Mouse (Mus musculus) liver, embryonic 12.5 days (tissue): Measurements from ENCODE around the gene Rad51b. TPM values are rescaled to one million over a fixed set of nuclear protein-coding genes. Genes with fewer than 3 reads are reported as not detected.

Experiments used
- ATAC-seq: fragments of 200-750 bp; cut with Nextera tagmentation; 2 replicates; pipeline ENCODE4 v1.8.0; 2017; ENCODE audit warnings: moderate number of reproducible peaks, mild to moderate bottlenecking, moderate library complexity
- H3K27ac ChIP-seq: fragments of 300-500 bp; sonication (generic); 2 replicates; pipeline ENCODE4 v1.5.1; 2016; ENCODE audit warnings: mild to moderate bottlenecking
- H3K27me3 ChIP-seq: fragments of 300-500 bp; sonication (generic); replicated peaks from 2 replicates; pipeline ENCODE4 v1.6.1; 2016; ENCODE audit warnings: mild to moderate bottlenecking, moderate library complexity
- H3K36me3 ChIP-seq: fragments of 300-500 bp; sonication (generic); 2 replicates; pipeline ENCODE4 v1.6.1; 2016; ENCODE audit warnings: mild to moderate bottlenecking, moderate library complexity
- H3K4me1 ChIP-seq: fragments of 300-500 bp; sonication (generic); 2 replicates; pipeline ENCODE4 v1.6.1; 2016
- H3K4me2 ChIP-seq: fragments of 300-500 bp; sonication (generic); 2 replicates; pipeline ENCODE4 v1.6.1; 2016; ENCODE audit warnings: mild to moderate bottlenecking, moderate library complexity
- H3K4me3 ChIP-seq: fragments of 300-500 bp; sonication (generic); 2 replicates; pipeline ENCODE4 v1.5.1; 2016; ENCODE audit warnings: mild to moderate bottlenecking, moderate library complexity
- H3K9ac ChIP-seq: fragments of 300-500 bp; sonication (generic); 2 replicates; pipeline ENCODE4 v1.6.1; 2016; ENCODE audit warnings: mild to moderate bottlenecking, moderate library complexity
- H3K9me3 ChIP-seq: fragments of 300-500 bp; sonication (generic); replicated peaks from 2 replicates; pipeline ENCODE4 v1.6.1; 2016; ENCODE audit warnings: mild to moderate bottlenecking, moderate library complexity
- WGBS: fragments of 180-500 bp; shearing (Covaris S2); methylation state at CpG from one replicate; pipeline ENCODE4 v1.1.7; 2016; ENCODE audit not compliant: insufficient replicate concordance; 5-methylcytosine and 5-hydroxymethylcytosine counted together
- polyA plus RNA-seq: library from polyadenylated mRNA; unstranded; fragments of >200 nt; fragmentation: Nextera tagmentation; extraction: Ambion mirVana; gene quantifications from 2 replicates; pipeline ENCODE4 v1.2.1, GENCODE M21; 2016

The Rad51b gene
- polyA plus RNA-seq, 1 experiment from 2014 or later: 7.5 TPM

DNA sequence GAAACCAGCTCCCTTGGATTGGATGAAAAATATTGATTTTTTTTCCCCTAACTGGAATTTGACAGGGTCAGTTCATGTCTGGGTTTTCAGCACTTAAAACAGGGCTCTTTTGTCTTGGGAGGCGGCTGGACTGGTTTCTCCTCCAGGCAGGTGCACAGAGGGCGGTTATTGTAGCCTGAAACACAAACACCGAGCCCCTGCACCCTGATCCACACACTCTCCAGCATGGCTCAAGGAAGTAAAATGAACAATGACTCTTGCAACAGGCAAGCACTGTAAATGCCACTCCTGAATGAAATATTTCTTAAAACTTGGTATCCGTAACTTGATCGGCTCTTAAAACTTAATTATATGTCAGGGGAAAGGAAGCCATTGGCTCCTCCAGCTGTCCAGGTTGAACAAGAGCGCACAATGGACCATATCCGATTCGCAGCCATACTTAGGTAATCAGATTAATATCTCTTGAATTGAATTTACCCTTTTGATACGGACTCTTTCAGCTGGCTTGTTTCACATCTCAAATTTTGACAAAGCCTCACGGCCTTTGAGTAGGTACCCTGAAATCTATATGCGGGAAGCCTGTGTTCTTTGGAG is 377.9 kb downstream of the Rad51b start:
- no peak for ATAC-seq
- WGBS: 84% methylated on average over 11 of the region's 11 CpGs
- peaks cover 23% of the 10 kb centered on the region for H3K4me1 ChIP-seq
- no peak overlapping the region for H3K9ac ChIP-seq
- no peak overlapping the region for H3K4me3 ChIP-seq
- no peaks in the 10 kb centered on the region for H3K27me3 ChIP-seq
- no peak overlapping the region for H3K27ac ChIP-seq
- H3K9me3 ChIP-seq: no peaks in the 10 kb centered on the region
- no peaks in the 10 kb centered on the region for H3K36me3 ChIP-seq
- H3K4me2 ChIP-seq: no peak overlapping the region

DNA sequence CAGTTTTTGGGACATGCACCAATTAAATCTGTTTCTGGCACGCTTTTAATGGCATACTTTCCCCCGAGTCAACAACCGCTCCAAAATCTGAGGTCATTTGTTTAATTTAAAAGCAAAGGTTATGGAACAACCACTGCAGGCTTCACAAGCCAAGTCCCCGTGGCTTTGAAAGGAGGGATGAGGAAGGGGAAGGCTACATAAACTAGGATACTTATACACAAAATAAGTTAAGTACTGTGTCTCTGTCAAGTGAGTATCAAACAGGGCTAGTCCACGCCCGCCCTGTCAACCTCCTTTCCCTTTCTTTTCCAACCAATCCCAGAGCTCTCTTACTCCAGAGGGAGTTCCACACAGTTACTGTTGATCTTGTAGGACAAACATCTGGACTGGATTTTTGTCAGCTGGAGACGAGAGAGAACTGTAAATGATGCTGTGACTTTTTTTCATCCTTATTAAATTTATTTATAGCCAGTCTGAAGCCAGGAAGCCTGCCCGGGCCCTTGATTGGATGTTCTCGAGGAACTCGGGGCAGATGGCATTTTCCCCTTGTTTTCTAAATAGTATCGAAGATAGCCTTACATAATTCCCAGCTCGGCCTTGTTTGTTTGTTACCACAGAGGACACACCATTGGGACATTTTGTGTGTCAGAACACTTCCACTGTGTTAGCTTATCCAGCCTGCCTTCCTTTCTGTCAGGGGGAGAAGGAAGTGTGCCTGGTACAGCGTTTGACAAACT is 378.5 kb downstream of the Rad51b start:
- 69% methylated on average over 13 of the region's 13 CpGs for WGBS
- Histone ChIP-seq H3K36me3 (no peaks in the 10 kb centered on the region), H3K4me3 (no peak overlapping the region), H3K4me2 (no peak overlapping the region), H3K27ac (no peak overlapping the region), H3K4me1 (peaks cover 23% of the 10 kb centered on the region), H3K9me3 (no peaks in the 10 kb centered on the region), H3K9ac (no peak overlapping the region), H3K27me3 (no peaks in the 10 kb centered on the region)
- no peak for ATAC-seq

DNA sequence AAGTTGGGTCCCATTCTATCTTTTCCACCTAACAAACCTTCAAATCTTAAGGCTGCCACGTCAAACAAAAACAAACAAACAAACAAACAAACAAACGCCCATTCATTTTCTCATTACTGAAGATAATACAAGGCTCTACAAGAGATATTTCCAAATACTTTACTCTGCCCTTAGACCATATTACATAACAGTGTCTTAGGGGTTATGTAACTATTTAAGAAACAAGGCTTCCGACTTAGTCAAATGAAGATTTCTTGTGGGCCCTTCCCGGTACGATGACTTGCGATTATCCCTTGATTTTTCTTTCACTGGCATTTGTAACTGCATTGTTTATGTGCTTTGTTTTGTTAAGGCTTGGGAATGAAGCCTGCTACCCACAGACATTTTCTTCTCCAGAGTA is 379.2 kb downstream of the Rad51b start:
- H3K27ac ChIP-seq: no peak overlapping the region
- H3K36me3 ChIP-seq: no peaks in the 10 kb centered on the region
- H3K27me3 ChIP-seq: no peaks in the 10 kb centered on the region
- WGBS: 76% methylated on average over 6 of the region's 6 CpGs
- no peak for ATAC-seq
- no peak overlapping the region for H3K4me3 ChIP-seq
- H3K4me2 ChIP-seq: no peak overlapping the region
- H3K4me1 ChIP-seq: peaks cover 23% of the 10 kb centered on the region
- no peaks in the 10 kb centered on the region for H3K9me3 ChIP-seq
- H3K9ac ChIP-seq: no peak overlapping the region

DNA sequence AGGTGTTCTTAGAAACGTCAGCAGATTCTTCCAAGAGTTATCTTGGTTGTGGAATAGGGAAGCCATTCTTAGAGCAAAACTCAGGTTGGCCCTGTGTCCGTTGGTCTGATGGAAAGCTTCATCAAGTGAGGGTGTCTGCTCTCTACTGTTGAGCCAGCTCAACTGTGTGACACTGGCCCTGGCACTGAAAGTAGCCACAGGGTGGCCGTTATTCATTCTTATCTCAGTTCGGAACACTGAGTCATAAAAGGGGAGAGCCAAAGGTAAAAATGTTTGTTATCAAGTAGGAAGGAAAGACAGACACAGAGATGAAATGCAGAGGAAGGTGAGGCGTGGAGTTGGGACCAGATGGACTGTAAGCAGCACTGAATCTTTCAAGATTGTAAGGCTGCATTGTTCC is 379.8 kb downstream of the Rad51b start:
- Histone ChIP-seq H3K27ac (no peak overlapping the region), H3K4me2 (no peak overlapping the region), H3K27me3 (no peaks in the 10 kb centered on the region), H3K4me3 (no peak overlapping the region), H3K4me1 (peaks cover 23% of the 10 kb centered on the region), H3K9me3 (no peaks in the 10 kb centered on the region), H3K36me3 (no peaks in the 10 kb centered on the region), H3K9ac (no peak overlapping the region)
- WGBS: 49% methylated on average over 5 of the region's 5 CpGs
- ATAC-seq: no peak

DNA sequence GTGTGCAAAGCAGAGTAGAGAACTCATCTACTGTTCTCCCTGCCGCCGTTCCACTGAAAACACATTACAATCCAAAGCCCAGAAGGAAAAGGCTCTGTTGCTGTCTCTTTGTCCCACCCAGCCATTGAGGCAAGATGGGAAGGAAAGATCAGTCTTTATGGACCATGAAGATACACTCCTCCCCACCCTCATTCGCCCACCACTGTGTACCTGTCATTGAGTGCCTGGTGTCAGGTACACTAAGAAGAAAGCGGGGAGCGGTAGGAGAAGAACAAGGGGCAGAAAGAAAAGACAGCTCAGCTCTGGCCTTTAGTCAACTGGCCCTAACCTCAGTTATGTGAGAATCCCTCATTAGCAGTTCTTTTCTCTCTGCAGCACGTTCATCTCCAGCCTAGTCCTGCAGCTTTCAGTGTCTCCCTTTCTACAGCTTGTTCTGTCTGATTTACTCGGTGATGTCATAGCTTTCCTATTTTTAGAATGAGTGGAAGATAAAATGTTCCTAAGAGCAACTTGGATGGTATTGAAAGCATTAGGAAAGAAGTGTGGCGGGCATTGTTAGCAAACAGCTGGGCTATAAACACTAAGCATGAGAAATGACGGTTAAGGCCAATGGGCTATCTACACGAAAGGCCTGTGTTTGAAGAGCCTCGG is 382.3 kb downstream of the Rad51b start:
- H3K27me3 ChIP-seq: no peaks in the 10 kb centered on the region
- H3K9me3 ChIP-seq: no peaks in the 10 kb centered on the region
- no peaks in the 10 kb centered on the region for H3K36me3 ChIP-seq
- H3K27ac ChIP-seq: no peak overlapping the region
- H3K4me3 ChIP-seq: no peak overlapping the region
- H3K4me2 ChIP-seq: no peak overlapping the region
- ATAC-seq: no peak
- peaks cover 23% of the 10 kb centered on the region for H3K4me1 ChIP-seq
- WGBS: 75% methylated on average over 11 of the region's 11 CpGs
- H3K9ac ChIP-seq: no peak overlapping the region

DNA sequence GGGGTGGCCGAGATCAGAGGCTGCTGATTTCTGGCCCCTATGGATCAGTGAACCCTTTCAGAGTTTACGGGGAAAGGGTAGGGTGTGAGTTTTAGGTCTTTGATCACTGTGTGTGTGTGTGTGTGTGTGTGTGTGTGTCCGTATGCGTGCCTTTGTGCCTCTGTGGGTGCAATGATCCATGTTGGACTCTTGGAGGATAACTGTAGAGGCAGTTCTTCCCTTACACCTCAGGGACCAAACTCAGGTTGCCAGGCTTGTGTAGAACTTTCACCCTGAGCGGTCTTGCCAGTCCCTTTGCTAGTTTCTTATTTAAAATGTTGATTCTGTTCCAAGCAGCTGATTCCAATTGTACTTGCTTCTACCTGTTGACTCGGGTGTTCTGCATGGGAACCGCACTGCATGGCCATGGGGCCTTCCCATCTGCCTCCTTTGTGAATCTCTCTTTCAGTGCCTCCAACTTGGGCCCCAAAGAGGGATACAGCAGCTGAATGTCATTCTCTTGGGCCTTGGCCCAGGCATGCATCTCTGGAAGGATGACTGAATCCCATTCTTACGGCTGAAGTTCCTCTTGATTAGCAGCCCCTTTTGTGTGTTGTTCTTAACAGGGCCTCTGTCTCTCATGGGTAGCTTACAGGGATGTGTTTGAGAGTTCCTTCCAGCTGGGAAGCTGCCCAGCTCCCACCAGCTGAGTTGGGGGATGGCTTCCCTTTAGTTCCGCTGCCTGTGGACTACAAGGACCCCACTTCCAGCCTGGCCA is 383.0 kb downstream of the Rad51b start:
- peaks cover 18% of the 10 kb centered on the region for H3K4me1 ChIP-seq
- no peak for ATAC-seq
- WGBS: 78% methylated on average over 9 of the region's 9 CpGs
- H3K4me2 ChIP-seq: no peak overlapping the region
- no peak overlapping the region for H3K9ac ChIP-seq
- H3K9me3 ChIP-seq: no peaks in the 10 kb centered on the region
- H3K4me3 ChIP-seq: no peak overlapping the region
- H3K27me3 ChIP-seq: no peaks in the 10 kb centered on the region
- no peak overlapping the region for H3K27ac ChIP-seq
- no peaks in the 10 kb centered on the region for H3K36me3 ChIP-seq

DNA sequence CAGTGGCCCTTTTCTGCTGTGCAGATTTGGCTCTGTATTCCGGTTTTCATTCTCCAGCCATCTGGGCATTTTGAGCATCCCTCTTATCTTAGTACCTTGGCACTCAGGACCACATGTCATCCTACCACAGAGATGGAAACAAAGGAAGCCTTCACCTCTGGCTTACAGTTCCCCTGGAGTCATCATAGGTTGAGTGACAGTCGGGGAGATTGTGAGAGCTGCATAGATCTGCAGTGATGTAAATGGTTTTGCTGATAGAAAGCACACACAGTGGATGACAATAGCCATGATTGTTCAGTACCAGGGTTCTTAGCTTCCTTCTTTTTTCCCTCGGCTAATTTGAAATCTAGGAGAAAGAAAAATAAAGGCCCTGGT is 383.6 kb downstream of the Rad51b start:
- H3K4me2 ChIP-seq: no peak overlapping the region
- ATAC-seq: no peak
- H3K4me1 ChIP-seq: peaks cover 12% of the 10 kb centered on the region
- no peaks in the 10 kb centered on the region for H3K36me3 ChIP-seq
- H3K9me3 ChIP-seq: no peaks in the 10 kb centered on the region
- no peak overlapping the region for H3K27ac ChIP-seq
- no peaks in the 10 kb centered on the region for H3K27me3 ChIP-seq
- no peak overlapping the region for H3K4me3 ChIP-seq
- 64% methylated on average over 3 of the region's 3 CpGs for WGBS
- no peak overlapping the region for H3K9ac ChIP-seq

DNA sequence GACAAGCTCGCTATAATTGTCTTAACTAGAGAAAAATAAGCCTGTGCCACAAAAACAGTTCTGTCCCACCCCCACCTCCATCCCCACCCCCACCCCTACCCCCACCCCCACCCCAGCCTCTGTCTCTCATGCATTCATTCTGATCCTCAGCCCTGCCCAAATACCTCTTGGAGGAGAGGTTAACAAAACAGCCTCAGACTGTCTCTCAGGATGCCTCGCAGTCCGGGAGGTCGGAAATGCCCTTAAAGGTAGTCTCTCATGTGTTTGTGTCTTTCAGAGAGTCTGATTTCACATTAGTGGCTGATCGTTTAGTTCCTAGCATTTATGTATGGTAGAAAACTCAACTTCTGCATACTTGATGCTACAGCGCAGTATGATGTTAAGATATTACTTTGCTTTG is 384.5 kb downstream of the Rad51b start:
- Histone ChIP-seq H3K4me3 (no peak overlapping the region), H3K4me1 (peaks cover 6% of the 10 kb centered on the region), H3K27ac (no peak overlapping the region), H3K9me3 (no peaks in the 10 kb centered on the region), H3K36me3 (no peaks in the 10 kb centered on the region), H3K27me3 (no peaks in the 10 kb centered on the region), H3K9ac (no peak overlapping the region), H3K4me2 (no peak overlapping the region)
- 80% methylated on average over 6 of the region's 6 CpGs for WGBS
- no peak for ATAC-seq

DNA sequence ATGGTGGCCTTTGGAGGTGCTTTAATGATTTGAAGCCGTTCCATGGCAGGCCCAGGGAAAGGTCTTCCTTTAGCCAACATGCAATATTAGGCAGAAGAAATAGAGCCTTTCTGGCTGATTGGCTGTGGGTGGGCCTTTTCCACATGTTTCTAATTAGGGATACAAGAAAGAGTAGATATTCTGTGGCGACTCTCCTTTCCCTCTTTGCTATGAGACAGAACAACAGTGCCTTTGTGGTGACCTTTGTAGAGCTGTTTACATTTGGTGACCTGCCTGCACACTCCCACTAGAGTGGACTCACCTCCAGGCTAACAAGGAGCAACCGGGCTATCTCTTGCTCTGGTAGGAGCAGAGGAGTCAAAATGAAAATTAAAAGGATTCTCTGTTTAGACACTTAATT is 386.3 kb downstream of the Rad51b start:
- no peaks in the 10 kb centered on the region for H3K27me3 ChIP-seq
- 62% methylated on average over 3 of the region's 3 CpGs for WGBS
- H3K9me3 ChIP-seq: no peaks in the 10 kb centered on the region
- no peak for ATAC-seq
- no peak overlapping the region for H3K4me2 ChIP-seq
- H3K4me1 ChIP-seq: peaks cover 6% of the 10 kb centered on the region
- H3K9ac ChIP-seq: no peak overlapping the region
- no peaks in the 10 kb centered on the region for H3K36me3 ChIP-seq
- H3K27ac ChIP-seq: no peak overlapping the region
- H3K4me3 ChIP-seq: no peak overlapping the region

DNA sequence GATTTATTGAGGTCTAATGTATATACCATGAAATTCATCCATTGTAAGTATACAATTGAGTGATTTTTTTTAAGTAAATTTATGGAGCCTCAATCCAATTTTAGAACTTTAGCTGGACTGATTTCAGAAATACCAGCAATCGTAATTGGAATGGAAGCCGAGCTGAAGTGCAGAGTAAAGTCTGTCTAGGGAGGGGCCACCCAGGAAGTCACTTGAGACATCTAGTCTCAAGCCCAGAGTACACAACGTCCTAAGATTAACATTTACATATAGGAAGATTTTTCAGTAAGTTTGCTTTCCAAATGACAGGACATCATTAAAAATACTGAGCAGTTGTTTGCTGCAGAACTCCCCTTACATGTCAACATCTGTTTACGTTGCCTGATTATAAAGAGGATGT is 386.7 kb downstream of the Rad51b start:
- 59% methylated on average over 4 of the region's 4 CpGs for WGBS
- no peak for ATAC-seq
- Histone ChIP-seq H3K27ac (no peak overlapping the region), H3K4me1 (peaks cover 7% of the 10 kb centered on the region), H3K36me3 (no peaks in the 10 kb centered on the region), H3K27me3 (no peaks in the 10 kb centered on the region), H3K4me2 (no peak overlapping the region), H3K4me3 (no peak overlapping the region), H3K9me3 (no peaks in the 10 kb centered on the region), H3K9ac (no peak overlapping the region)

DNA sequence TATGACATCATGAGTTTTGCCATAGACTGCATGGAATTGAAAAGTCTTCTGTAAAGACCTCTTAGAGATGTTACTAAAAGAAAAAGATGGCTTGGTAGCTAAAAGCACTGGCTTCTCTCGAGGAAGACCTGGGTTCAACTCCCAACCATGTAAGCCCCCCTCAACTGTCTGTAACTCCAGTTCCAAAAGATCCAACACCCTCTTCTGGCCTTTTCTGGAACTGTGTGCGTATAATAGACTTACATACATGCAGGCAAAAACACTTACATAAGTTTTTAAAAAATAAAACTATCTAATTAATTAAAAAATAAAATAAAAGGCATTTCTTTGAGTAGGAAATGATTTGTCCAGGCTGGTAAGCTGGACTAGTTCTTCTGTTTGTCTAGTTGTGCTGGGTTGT is 387.3 kb downstream of the Rad51b start:
- ATAC-seq: no peak

More for the DNA sequence above, 387.3 kb downstream of the Rad51b start:
- H3K27ac ChIP-seq: no peak overlapping the region
- H3K4me3 ChIP-seq: no peak overlapping the region
- H3K9me3 ChIP-seq: no peaks in the 10 kb centered on the region
- 67% methylated on average over 2 of the region's 2 CpGs for WGBS
- H3K36me3 ChIP-seq: no peaks in the 10 kb centered on the region
- peaks cover 7% of the 10 kb centered on the region for H3K4me1 ChIP-seq
- H3K27me3 ChIP-seq: no peaks in the 10 kb centered on the region
- H3K4me2 ChIP-seq: no peak overlapping the region
- H3K9ac ChIP-seq: no peak overlapping the region
